Comparison of ENCODE assay signal across 21 mouse cellular contexts in the genomic region with DNA sequence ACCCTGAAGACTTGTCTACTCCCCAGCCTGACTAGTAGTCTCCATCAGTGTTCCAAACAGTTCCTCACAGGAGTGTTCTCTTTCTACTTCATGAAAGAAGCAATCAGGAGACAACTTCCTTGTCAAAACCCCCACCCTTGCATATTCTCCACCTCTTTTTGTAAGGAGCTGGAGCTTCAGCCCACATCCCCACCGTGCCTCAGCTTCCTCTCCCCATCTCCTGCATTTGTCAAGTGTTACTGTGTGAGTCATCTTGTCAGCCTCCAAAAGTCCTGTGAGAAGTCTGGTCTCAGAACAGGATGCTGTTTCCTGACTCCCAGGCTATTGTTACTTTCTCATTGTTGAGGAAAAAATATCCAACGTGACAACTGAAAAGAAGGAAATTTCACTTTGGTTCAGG. TPM values are rescaled to one million over a fixed set of nuclear protein-coding genes. Genes with fewer than 3 reads are reported as not detected.
DNase-seq lines count a peak whose midpoint lies in the region; ATAC-seq and TF ChIP-seq lines count a peak whose summit lies in the region.
"Had no signal": no experiment of that assay in that cellular context is flagged by ENCODE, and none has a peak within 500 bp of the region (broad histone marks: within the 10 kb centered on the region; RNA-seq: fewer than 3 reads in every experiment).

No protein-coding gene starts in this region.

- peak; percentile 22 for TF ChIP-seq EP300 in lung, postnatal 0 days (IDR thresholded peaks at IDR 0.05)
- TF ChIP-seq EP300 in stomach, postnatal 0 days (optimal IDR thresholded peaks at IDR 0.05) = no peak

- H3K4me2 ChIP-seq in lung, postnatal 0 days (replicated peaks; ENCODE audit: low read depth, low read length) = no peak overlapping the region
- H3K4me2 ChIP-seq in stomach, postnatal 0 days (replicated peaks; ENCODE audit: low read depth) = no peak overlapping the region
- H3K4me2 ChIP-seq: heart, embryonic 13.5 days; liver, embryonic 12.5 days; neural tube, embryonic 13.5 days; stomach, embryonic 15.5 days had no signal

- no peaks in the 10 kb centered on the region for H3K36me3 ChIP-seq in kidney, adult 2 months (ENCODE audit: control insufficient read depth, insufficient read depth, low read length)
- H3K36me3 ChIP-seq in lung, postnatal 0 days (ENCODE audit: insufficient read depth, low read length) = no peaks in the 10 kb centered on the region
- H3K36me3 ChIP-seq in stomach, postnatal 0 days (ENCODE audit: control insufficient read depth, insufficient read depth, low read length) = no peaks in the 10 kb centered on the region
- H3K36me3 ChIP-seq: heart, embryonic 13.5 days; liver, embryonic 12.5 days; neural tube, embryonic 13.5 days; stomach, embryonic 15.5 days had no signal

- peak overlapping the region; percentile 52; the same call in 1 of the 2 replicates for H3K27ac ChIP-seq in kidney, adult 2 months (ENCODE audit: insufficient read depth, low read depth, low read length)
- H3K27ac ChIP-seq in lung, postnatal 0 days (ENCODE audit: low read length) = no peak overlapping the region; the same call in 1 of the 2 replicates
- H3K27ac ChIP-seq in brown adipose tissue, adult 24 weeks (replicated peaks; ENCODE audit: low read depth, low read length) = peak overlapping the region; percentile 82
- no peak overlapping the region for H3K27ac ChIP-seq in stomach, postnatal 0 days (replicated peaks)
- H3K27ac ChIP-seq: liver, embryonic 12.5 days; neural tube, embryonic 13.5 days; stomach, embryonic 15.5 days had no signal

- no peak for TF ChIP-seq CTCF in kidney, adult 2 months (conservative IDR thresholded peaks at IDR 0.05; ENCODE audit: insufficient read depth, insufficient read length, low read depth, low read length)
- no peak for TF ChIP-seq CTCF in lung, postnatal 0 days (IDR thresholded peaks at IDR 0.05)
- TF ChIP-seq CTCF in stomach, postnatal 0 days (IDR thresholded peaks at IDR 0.05; ENCODE audit: low read depth) = no peak

- no peak overlapping the region for H3K4me3 ChIP-seq in kidney, adult 2 months (ENCODE audit: insufficient read depth, low read depth, low read length)
- H3K4me3 ChIP-seq in lung, postnatal 0 days (ENCODE audit: low read depth, low read length) = no peak overlapping the region
- no peak overlapping the region for H3K4me3 ChIP-seq in brown adipose tissue, adult 24 weeks (ENCODE audit: insufficient read depth, low read depth, low read length)
- H3K4me3 ChIP-seq in stomach, postnatal 0 days (ENCODE audit: low read depth, low read length) = no peak overlapping the region
- H3K4me3 ChIP-seq: heart, embryonic 13.5 days; left cerebral cortex, adult 2 months; liver, embryonic 12.5 days; neural tube, embryonic 13.5 days; stomach, embryonic 15.5 days had no signal

- 62% methylated on average over 2 of the region's 2 CpGs for WGBS in kidney, adult 2 months
- WGBS in lung, postnatal 0 days = 50% methylated on average over 2 of the region's 2 CpGs
- 68% methylated on average over 2 of the region's 2 CpGs for WGBS in stomach, postnatal 0 days

- TF ChIP-seq POLR2A in kidney, adult 2 months (IDR thresholded peaks at IDR 0.05; ENCODE audit: low read depth, low read length) = no peak

- no peaks in the 10 kb centered on the region for H3K9me3 ChIP-seq in lung, postnatal 0 days (ENCODE audit: low read length)
- H3K9me3 ChIP-seq in stomach, postnatal 0 days (ENCODE audit: control insufficient read depth, low read length) = no peaks in the 10 kb centered on the region
- H3K9me3 ChIP-seq: heart, embryonic 13.5 days; liver, embryonic 12.5 days; neural tube, embryonic 13.5 days; stomach, embryonic 15.5 days had no signal

- peak; percentile 47 for ATAC-seq in lung, postnatal 0 days
- no peak for ATAC-seq in stomach, postnatal 0 days (ENCODE audit: low FRiP score, low TSS enrichment)
- ATAC-seq: CD4-positive, CD25-positive, alpha-beta regulatory T cell, adult 4 months; forebrain, embryonic 14.5 days; hindbrain, embryonic 16.5 days; liver, embryonic 12.5 days had no signal

- H3K27me3 ChIP-seq in kidney, adult 2 months (replicated peaks; ENCODE audit: control insufficient read depth, insufficient read depth, low read length) = no peaks in the 10 kb centered on the region
- H3K27me3 ChIP-seq in lung, postnatal 0 days (replicated peaks; ENCODE audit: insufficient read depth, low read length) = no peaks in the 10 kb centered on the region
- H3K27me3 ChIP-seq in stomach, postnatal 0 days (ENCODE audit: control insufficient read depth, insufficient read depth, low read length) = no peaks in the 10 kb centered on the region
- H3K27me3 ChIP-seq: heart, embryonic 13.5 days; liver, embryonic 12.5 days; neural tube, embryonic 13.5 days; stomach, embryonic 15.5 days had no signal

- peak; percentile 59 for DNase-seq in kidney, adult 2 months
- DNase-seq in kidney, postnatal 10 days = no peak
- peak; percentile 30 for DNase-seq in lung, postnatal 0 days (ENCODE audit: low spot score)
- DNase-seq in lung, postnatal 10 days = no peak
- DNase-seq in ES-CJ7 (ENCODE audit: low read depth, low spot score) = peak; percentile 60
- DNase-seq in stomach, postnatal 0 days (ENCODE audit: low spot score) = no peak
- no peak for DNase-seq in adrenal gland, adult 18-20 months (ENCODE audit: low spot score in 2 of 2)
- DNase-seq: cerebellum, adult 9-11 months; layer of hippocampus, adult 9-11 months; left cerebral cortex, postnatal 4 days; midbrain, embryonic 14.5 days had no signal

- H3K4me1 ChIP-seq in kidney, adult 2 months (ENCODE audit: control insufficient read depth, insufficient read depth, low read length) = no peaks in the 10 kb centered on the region
- peaks cover 12% of the 10 kb centered on the region for H3K4me1 ChIP-seq in lung, postnatal 0 days (ENCODE audit: insufficient read depth, low read depth, low read length)
- peaks cover 2% of the 10 kb centered on the region for H3K4me1 ChIP-seq in brown adipose tissue, adult 24 weeks (ENCODE audit: control insufficient read depth, insufficient read depth, insufficient read length, low read length)
- H3K4me1 ChIP-seq in stomach, postnatal 0 days (replicated peaks; ENCODE audit: control insufficient read depth, insufficient read depth) = no peaks in the 10 kb centered on the region

- H3K9ac ChIP-seq in lung, postnatal 0 days (replicated peaks; ENCODE audit: low read depth) = no peak overlapping the region
- H3K9ac ChIP-seq in stomach, postnatal 0 days (ENCODE audit: low read length) = no peak overlapping the region
- H3K9ac ChIP-seq: heart, embryonic 13.5 days; liver, embryonic 12.5 days; neural tube, embryonic 13.5 days; stomach, embryonic 15.5 days had no signal

RNA-seq across cellular contexts. Expression of gene Cd38, which starts 3.0 kb away (rescaled TPM):
- polyA plus RNA-seq in kidney, adult 2 months (2012; rRNA removed) = 6.1 and 7.9 TPM in 2 replicates
- 33.0 and 42.2 TPM in 2 replicates for polyA plus RNA-seq in lung, postnatal 0 days (2015; fragmentation: Nextera tagmentation; extraction: Ambion mirVana)
- 3.8 and 4.9 TPM in 2 replicates for polyA plus RNA-seq in brown adipose tissue, adult 24 weeks (2012; ENCODE audit: insufficient read depth, insufficient read length, missing spikeins)
- polyA plus RNA-seq in stomach, postnatal 0 days (2015; fragmentation: Nextera tagmentation; extraction: Ambion mirVana) = 4.9 and 5.1 TPM in 2 replicates
- 1 to 10 TPM; 6.7 to 7.5 TPM for total RNA-seq in adrenal gland, adult 18-20 months (2021)
- total RNA-seq: MEL had no signal

RNA-seq across cellular contexts. Expression of gene Fbxl5, which starts 43.9 kb away (rescaled TPM):
- polyA plus RNA-seq in kidney, adult 2 months (2012; rRNA removed) = 28.0 and 32.5 TPM in 2 replicates
- polyA plus RNA-seq in lung, postnatal 0 days (2015; fragmentation: Nextera tagmentation; extraction: Ambion mirVana) = 73.0 and 81.1 TPM in 2 replicates
- polyA plus RNA-seq in brown adipose tissue, adult 24 weeks (2012; ENCODE audit: insufficient read depth, insufficient read length, missing spikeins) = 28.8 and 32.7 TPM in 2 replicates
- 44.0 and 45.7 TPM in 2 replicates for polyA plus RNA-seq in stomach, postnatal 0 days (2015; fragmentation: Nextera tagmentation; extraction: Ambion mirVana)
- total RNA-seq in adrenal gland, adult 18-20 months (2021) = 10 to 100 TPM; 65.1 to 69.5 TPM

RNA-seq across cellular contexts. Expression of gene Bst1, which starts 46.6 kb away (rescaled TPM):
- polyA plus RNA-seq in kidney, adult 2 months (2012; rRNA removed) = 10.7 and 11.5 TPM in 2 replicates
- polyA plus RNA-seq in lung, postnatal 0 days (2015; fragmentation: Nextera tagmentation; extraction: Ambion mirVana) = 7.1 and 8.4 TPM in 2 replicates
- polyA plus RNA-seq in brown adipose tissue, adult 24 weeks (2012; ENCODE audit: insufficient read depth, insufficient read length, missing spikeins) = 0.75 TPM in 1 of 2 replicates, not detected in the other
- 3.6 and 4.4 TPM in 2 replicates for polyA plus RNA-seq in stomach, postnatal 0 days (2015; fragmentation: Nextera tagmentation; extraction: Ambion mirVana)
- 1 to 10 TPM; 1.3 to 1.9 TPM for total RNA-seq in adrenal gland, adult 18-20 months (2021)
- total RNA-seq: left cerebral cortex, adult 2 months; left cerebral cortex, postnatal 4 days; MEL had no signal
- polyA plus RNA-seq: CD4-positive, CD25-positive, alpha-beta regulatory T cell, adult 4 months; forebrain, embryonic 14.5 days; hindbrain, embryonic 16.5 days; midbrain, embryonic 14.5 days had no signal

RNA-seq across cellular contexts. Expression of gene Gm7879, which starts 47.6 kb away (rescaled TPM):
- 0.47 and 0.50 TPM in 2 replicates for polyA plus RNA-seq in kidney, adult 2 months (2012; rRNA removed)
- not detected in 2 replicates for polyA plus RNA-seq in lung, postnatal 0 days (2015; fragmentation: Nextera tagmentation; extraction: Ambion mirVana)
- not detected in 2 replicates for polyA plus RNA-seq in brown adipose tissue, adult 24 weeks (2012; ENCODE audit: insufficient read depth, insufficient read length, missing spikeins)
- 0.25 and 0.74 TPM in 2 replicates for polyA plus RNA-seq in stomach, postnatal 0 days (2015; fragmentation: Nextera tagmentation; extraction: Ambion mirVana)
- 10 to 100 TPM; 13.8 to 16.5 TPM for total RNA-seq in adrenal gland, adult 18-20 months (2021)
- polyA plus RNA-seq: CD4-positive, CD25-positive, alpha-beta regulatory T cell, adult 4 months; hindbrain, embryonic 16.5 days; midbrain, embryonic 14.5 days; neural tube, embryonic 13.5 days had no signal

Comparison
In these comparisons a context has a peak if more than half of its experiments do, and no peak if none do; other contexts are left out.
1. DNase-seq: peak in kidney, adult 2 months (single experiment), lung, postnatal 0 days (single experiment) and ES-CJ7 (single experiment); none in kidney, postnatal 10 days (single experiment), lung, postnatal 10 days (single experiment), stomach, postnatal 0 days (single experiment) and adrenal gland, adult 18-20 months (0 of 2).
2. H3K27ac ChIP-seq: peak in kidney, adult 2 months (single experiment) and brown adipose tissue, adult 24 weeks (single experiment); none in lung, postnatal 0 days (single experiment) and stomach, postnatal 0 days (single experiment).